Mouse (Mus musculus) forelimb bud, embryonic 11.5 days (tissue): ENCODE data around the gene Fh1.
A peak's percentile ranks its signal among the peaks of the same experiment; 100 is the strongest.

Source experiments
- DNase-seq: peaks from one replicate; pipeline ENCODE4 v3.0.0-alpha.2; 2012; ENCODE audit warnings: low read depth, low spot score

The Fh1 gene

DNA sequence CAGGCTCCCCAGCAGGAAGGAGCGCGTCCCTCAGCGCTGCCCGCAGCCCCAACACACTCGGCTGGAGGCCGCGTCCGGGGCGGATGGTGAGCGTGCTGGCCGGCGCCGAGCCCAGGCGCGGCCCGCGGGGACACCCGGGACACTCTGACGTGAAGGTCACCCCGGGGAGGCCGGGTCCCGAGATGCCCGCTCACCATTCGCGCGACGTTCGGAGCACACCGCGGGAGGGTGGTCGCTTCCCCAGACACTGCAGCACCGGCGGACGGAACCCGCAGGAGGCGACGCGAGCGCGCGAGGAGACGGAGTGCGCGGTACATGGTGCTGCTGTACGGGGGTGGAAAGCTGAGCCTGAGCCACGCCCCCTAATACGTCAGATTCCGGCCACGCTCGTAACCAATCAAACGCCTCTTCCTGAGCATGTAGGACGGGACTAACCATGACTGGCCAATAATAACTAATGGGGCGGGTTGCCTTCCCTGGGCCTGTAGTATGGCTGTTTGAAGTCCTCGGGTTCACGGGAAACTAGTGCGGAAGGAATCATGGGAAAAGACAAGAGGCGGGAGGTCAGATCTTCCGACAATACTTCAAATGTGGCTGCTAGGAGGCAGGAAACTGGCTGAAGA lies at the start of gene Fh1:
Gene Fh1 (minus strand): TSS at position 379 of the 623 bp plus-strand sequence.
- DNase-seq = peak; percentile 96

DNA sequence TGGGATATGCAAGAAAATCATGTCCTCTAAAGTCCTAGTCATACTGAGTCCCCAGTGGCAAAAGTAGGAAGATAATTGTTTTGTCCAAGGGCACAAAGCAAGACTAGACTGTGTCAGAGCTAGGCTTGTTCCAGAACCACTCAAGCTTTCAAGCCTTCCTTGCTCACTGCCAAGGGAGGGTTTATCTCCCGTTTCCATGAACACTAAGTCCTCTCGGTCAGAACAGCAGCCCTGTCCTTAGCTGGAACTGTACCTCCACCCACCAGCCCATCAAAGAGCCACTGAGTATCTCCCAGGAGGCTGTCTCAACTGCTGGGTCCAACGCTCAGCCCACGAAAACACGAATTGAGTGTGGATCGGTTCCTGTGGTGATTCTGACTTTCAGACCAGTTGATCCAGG lies 49.7 kb upstream of the Fh1 start:
- no peak for DNase-seq

DNA sequence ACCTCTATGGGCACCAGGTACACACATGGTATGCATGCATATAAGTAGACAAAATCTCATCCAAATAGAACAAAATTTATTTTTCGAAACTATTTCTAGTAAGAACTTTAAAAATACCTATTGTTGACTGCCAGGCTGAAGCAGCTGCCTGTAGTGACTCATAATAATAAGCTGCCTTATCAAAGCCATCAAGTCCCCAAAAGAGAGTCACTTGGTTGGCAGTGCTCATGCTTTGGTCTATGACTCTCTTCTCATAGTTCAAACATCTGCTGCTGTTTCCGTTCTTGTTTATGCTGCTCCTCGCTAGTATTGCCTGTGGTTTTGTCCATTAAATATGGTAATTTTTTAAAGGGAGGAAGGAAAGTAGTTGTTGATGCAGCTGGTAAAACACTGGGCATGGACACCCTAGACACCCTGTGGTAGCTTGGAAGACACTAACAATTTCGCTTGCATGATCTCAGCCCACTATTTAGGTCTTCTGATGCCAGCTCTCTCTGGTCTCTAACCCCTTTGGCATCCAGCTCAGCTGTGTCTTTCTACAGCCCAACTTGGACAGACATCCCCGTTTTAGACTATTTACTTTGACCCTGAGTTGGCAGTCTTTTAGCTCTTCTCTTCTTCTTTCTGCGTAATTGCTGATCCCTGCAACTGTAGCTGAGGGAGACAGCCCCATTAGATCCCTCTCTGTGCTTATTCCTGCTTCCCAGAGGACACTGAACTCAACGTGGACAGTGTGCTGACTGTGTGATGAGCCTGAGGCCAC lies 48.3 kb upstream of the Fh1 start:
- DNase-seq = no peak

DNA sequence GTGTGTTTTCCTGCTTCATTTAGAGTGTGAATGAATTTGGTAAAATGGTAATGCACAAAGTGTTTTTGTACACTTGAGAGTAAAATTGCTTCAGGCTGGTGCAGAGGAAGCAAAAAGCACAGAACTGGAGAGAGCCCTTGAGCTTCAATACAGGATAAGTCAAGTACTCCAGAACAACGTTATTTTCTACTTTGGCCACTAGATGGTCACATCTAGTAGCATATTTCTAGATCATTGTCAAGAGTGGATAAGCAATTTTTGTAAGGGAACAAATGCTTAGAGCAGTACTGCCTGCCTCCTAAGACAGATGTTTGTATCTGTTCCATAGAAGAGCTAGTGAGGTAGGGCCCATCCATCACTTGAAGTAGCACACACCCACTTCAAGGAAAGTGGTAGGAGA lies 46.2 kb upstream of the Fh1 start:
- DNase-seq = no peak

DNA sequence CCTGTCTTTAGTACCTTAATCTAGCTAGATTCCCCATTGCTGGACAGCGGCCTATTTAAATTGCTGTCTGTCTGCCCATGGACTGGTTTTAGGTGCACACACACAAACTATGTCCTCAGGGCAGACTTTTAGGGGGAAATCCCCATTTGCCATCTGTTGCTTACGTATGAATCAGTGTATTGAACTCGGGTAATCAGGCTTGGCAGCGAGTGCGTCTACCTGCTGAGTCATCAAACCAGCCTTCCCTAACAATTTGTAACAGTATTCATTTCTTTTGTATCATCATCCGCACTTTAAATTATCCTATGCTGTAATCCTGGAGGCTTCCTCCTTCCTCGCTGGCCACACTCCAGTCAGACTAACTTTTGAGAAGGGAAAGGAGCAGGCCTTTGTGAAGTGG lies 44.6 kb upstream of the Fh1 start:
- no peak for DNase-seq

DNA sequence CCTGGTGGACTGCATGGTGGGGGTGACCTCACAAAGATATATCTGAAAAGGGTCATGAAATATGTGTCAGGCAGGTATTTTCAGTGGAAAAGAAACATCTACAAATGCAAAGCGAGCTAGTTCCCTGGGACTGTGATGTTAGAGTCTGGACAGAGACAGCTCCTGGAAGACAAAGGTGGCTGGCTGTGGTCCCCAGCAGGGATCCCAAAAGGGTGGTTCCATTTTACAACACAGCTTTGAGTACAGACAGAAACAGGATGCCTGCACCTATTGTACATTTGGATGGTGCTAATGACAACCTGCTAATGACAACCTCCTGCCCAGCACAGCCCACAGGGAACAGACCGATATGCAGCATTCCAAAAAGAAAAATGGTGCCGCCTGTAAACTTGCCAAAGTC lies 44.0 kb upstream of the Fh1 start:
- DNase-seq = no peak

DNA sequence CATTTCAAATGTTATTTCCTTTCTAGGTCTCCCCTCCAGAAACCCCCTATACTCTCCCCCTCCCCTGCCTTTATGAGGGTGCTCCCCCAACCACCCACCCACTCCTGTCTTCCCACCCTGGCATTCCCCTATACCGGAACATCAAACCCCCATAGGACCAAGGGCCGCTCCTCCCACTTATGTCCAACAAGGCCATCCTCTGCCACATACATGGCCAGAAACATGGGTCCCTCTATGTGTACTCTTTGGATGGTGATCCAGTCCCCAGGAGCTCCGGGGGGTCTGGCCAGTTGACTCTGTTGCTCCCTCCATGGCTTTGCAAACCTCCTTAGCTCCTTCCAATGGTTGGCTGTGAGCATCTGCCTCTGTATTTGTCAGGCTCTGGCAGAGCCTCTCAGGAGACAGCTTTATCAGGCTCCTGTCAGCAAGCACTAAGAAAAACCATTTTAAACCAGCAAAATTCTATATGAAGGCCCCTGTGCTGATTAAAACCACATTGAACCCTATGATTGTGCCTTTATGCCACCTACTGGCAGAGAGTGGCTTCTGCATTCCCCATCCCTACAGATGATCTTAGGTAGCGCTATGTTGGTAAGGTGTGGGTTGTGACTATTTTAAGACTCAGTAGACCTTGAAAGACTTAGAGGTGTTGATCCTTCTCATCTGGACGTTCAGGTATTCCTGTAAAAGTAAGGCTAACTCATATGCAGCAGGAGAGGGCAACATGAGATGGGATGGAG lies 43.4 kb upstream of the Fh1 start:
- DNase-seq = peak; percentile 52

DNA sequence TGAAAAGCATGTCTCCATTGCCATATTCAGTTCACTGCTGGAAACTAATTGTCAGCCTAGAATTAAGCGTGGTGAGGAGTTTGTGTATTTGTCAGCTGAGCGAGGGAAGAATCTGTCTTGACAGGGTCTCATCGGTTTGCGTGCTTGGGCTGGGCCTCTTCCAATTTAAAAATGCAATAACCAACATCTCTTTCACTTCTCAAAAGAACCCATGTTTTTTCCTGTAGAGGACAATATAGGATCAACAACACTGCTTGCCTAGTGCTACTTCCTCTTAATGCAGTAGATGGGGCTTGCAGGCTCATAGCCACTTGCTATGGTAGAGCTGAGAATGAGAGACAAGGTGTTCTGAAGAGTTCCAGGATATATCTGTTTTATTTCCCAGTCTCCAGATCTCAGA lies 34.5 kb upstream of the Fh1 start:
- no peak for DNase-seq

DNA sequence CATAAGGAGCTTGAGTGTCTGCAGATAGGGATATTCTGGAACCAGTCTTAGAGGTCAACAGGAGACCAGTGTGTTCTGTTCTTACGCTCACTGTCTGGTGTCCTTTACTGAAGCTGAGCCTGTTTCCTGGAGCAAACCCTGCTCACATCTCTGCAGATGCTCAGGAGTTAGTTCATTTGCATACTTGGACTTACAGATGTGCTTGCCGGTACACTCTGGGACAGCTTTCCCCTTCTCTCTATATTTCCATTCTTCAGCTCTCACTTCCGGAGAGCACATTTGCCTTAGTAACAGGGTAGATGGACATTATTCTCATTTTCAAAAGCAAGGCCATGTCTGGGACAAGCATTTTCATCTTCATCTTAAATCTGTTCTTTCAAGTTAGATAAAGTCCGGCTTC lies 23.2 kb upstream of the Fh1 start:
- no peak for DNase-seq

DNA sequence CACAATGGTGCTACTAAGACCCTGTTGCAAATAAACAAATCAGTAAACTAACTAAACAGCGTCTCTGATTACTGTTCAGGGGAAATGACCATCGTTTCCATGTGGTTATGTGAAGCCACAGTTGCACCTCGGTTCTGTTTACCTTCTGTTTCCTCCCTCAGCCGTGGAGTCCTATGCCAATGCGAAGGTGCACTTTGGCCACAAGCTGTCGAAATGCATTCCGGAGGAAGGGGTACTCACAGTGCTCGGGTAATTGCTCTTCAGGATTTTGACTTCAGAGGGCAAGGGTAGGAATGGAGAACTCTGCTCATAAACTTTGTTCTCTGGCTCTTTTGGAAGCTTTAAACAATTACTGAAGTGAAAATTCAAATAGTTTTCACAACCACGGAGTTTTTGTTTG lies 21.5 kb upstream of the Fh1 start:
- DNase-seq = no peak

DNA sequence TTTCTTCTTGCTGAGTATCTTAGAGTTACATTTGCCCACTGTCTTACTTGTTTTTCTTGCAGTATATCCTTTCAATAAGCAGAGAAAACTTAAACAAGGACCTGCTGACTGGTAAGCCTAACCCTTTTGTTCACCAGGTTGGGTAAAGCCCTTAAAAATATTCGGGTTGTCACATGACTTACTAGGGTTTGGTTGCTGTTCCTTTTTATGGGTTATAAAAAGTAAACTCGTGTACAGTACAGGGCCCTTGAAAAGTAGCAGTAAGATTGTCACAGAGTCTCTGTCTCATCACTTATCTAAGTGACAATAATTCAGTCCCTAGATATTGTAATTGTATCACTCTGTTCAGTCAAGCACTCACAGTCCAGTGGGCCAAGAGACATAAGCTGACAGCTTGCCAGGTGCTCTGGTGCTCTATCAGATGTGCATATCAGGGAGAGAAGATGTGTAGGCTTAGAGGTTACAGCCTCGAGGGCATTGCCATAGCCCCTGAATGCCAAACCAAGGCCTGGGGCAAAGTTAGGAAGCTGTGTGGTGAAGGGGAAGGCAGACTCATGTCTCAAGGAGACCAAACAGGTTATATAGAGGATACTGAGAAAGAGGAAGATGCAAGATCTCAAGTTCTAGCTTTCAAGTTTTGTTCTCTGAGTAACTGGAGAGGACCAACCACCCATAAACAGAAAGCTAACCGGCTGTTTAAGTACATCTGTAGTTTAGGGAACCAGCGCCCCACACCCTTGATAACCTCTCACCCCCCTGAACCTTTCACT lies 18.2 kb upstream of the Fh1 start:
- no peak for DNase-seq

DNA sequence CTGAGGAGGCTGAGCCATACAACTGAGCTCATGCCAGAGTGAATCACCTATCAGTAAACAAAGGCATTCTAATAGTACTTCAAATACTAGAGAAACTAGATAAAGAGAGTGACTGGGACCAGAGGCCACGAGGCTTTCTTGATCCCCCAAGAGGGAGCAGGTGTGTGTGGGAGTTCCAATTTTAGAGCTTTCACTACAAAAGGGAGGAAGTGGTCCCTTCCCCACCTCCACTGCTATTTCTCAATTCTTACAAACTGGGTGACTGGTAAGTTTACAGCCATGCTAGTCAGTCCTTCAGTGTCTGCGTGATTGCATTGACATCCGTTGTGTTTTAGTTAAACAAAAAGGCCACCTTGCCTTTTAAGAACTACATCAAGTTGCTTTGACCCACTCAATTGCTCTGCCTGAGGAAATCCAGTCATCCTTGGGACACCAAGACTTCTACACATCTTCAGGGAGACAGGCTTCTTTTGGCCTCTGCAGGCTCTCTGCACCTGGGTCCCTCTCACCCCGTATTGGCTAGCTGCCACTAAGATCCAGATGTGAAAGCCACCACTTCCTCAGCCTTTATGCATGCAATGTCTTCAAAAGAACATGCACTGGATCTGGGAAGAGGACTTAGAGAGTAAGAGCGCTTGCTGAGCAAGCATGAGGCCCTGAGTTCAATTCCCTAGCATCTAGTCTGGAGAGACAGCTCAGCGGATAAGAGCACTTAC lies 15.2 kb upstream of the Fh1 start:
- DNase-seq = no peak

DNA sequence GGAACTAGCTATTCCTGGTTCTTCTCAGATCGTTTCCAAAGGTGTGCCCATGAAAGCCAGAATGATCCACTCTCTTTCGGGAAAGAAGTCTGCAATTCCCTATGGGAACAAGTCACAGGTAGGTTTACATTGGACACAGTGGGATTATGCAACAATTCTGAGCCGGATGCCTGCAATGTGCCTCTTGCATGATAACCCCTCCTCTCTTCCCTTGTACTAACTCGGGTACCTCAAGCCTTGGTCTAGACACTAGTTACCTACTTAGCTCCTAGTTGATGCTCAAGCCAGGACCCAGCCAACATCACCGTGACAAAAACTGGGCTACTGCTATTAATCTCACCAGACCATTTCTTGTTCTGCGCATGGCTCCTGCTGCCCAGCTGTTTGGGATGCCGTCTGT lies 13.6 kb upstream of the Fh1 start:
- no peak for DNase-seq

DNA sequence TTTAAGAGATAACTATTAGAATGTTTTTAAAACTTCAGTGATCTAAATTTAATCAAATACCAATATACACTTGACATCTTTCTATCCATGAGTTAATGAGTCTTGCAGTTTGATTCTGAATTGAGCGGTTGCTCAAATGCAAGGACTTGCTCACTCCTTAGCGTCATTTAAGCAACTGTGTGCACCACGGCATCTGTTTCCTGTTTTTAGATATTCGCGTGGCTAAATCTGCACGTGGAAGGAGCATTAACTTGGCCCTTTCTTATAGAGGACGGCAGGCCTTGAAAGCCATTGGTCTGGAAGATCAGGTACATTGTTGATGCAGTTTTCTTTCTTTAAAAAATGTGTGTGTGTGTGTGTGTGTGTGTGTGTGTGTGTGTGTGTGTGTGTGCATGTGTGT lies 12.2 kb upstream of the Fh1 start:
- no peak for DNase-seq

DNA sequence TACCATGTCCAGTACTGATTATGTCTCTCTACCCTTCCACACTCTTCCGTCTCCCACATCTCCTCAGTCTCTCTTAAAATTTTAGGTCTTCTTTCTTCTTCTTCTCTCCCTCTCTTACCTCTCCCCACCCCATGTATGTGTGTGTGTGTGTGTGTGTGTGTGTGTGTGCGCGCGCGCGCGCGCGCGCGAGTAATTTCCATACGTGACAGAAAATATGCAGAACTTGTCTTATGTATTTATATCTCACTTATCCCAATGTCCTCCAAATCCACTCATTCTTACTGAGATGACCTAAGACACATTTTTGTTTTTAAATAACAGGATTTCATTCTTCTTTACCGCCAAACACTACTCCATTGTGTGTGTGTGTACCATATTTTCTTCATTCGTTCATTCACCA lies 7.0 kb upstream of the Fh1 start:
- no peak for DNase-seq

DNA sequence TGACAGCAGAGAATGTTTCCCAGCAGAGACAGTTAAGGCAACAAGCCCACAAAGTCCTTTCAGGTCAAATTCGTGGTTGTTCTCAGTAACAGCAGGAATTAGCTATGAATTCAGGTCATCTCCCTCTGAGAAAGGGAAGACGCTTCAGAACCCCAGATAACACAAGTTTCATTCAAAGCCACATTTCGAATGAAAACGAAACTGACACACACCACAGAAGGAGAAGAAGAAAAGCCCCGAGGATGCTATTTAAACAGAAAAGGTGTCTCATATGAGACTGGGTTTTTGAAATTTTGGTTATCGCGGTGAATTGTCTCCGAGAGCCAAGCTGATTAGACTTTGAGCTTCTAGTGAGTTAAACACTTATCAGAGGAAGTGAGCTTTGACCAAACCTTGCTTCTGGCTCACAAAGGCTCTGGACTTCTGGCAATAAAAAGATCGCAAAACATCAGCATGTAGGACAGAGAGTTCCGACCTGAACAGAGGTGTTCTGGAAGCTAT lies 6.3 kb upstream of the Fh1 start:
- no peak for DNase-seq

DNA sequence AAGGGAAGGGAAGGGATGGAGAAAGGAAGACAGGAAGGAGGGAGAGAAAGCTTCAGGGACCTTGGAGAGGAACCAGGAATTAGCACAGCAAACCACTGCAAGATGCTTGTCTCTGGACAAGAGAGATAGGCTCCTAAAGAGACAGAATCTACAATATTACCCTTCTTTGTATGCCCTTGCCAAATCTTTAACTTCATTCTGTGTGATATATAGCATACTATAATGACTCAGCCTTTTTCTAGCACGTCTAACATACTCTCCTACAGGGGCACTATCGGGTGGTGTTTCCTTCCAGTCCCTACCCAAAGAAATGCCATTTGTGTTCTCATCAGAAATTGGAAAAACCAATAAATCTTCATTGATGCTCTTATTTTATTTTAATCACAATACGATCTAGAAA lies 5.6 kb upstream of the Fh1 start:
- DNase-seq = no peak

DNA sequence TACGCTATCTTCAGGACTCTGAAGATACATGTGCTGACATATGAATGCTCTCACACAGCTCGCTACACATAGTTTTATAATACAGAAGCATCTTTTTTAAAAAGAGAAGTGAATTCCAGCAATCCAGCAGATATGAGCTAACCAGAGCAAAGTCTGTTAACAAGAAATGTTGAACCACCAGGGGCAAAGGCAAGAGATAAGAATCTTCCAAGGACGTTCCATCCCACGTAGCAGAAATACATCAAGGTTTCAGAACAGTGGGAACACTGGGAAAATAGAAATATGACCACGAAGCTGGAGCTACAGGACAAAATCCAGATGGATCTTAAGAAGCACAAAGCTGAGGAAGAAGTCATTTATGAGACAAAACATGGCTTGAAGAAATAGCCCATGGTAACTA lies 4.9 kb upstream of the Fh1 start:
- DNase-seq = no peak

DNA sequence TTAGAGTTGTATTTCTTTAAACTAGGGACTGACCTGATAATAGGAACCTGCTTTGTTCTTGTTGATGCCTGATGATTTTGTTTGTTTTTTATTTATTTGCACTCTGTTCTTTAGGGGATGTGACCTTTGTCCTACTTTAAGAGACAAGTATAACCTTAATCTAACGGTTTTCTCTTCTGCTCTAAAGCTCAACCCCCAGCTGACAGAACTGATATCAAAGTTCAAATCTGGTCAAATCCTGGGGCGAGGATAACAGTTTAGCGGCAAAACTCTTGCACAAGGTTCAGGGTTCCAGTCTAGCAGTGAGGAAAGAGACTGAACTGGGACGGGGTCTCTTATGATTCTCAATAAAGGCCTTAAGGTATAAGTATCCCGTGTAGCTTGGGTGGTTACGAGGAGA lies 3.8 kb upstream of the Fh1 start:
- no peak for DNase-seq

DNA sequence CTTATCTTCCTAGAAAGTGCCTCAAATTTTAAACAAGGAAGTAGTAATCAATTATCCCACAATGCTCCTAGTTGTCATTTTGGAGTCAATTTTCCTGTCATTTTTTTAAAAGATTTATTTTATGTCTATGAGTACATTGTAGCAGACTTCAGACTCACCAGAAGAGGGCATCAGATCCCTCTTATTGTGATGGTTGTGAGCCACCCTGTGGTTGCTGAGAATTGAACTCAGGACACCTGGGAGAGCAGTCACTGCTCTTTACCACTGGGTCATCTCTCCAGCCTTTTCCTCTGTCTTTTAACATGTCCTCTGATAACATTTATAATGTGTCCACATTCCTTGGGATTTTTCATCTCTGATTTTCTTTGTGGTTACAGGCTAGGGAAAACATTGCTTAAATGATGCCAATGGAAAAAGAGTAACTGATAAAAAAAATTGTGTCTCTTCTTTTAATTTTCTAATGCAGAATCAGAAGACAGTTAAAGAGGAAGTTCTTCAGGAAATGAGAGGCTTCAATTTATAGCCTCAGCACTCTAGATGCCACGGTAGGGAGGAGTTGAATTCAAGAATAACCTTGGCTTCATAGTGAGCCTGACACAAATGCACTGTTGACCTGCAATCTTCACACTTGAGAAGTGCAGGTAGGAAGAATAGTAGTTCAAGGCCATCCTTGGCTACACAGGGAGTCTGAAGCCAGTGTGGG lies 706 bp upstream of the Fh1 start:
- peak; percentile 24 for DNase-seq

DNA sequence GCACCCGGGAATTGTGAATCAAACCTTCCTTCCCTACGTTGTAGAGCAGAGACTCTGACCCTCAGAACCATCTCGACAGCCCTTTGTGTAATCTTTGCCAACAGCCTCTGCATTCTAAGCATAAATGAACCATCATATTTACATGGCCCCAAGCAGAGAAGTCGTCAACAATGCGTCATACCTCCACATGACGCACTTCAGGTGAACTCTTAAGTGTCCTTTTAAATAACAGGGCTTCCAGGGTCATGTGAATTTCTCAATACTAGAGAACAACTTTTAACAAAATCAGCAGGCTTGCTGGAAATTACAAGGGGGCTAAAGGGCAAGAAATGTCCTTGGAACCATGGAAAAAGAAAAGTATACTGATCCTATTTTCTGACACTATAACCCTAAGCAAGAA lies 1.8 kb downstream of the Fh1 start:
- DNase-seq = no peak
